8 mouse cellular contexts compared by ENCODE assay signal in genomic region chr16:92465642-92466526, GRCm38 (mm10). TPM values are rescaled to one million over a fixed set of nuclear protein-coding genes. Genes with fewer than 3 reads are reported as not detected.
A peak's percentile ranks its signal among the peaks of the same experiment; 100 is the strongest.
DNase-seq lines count a peak whose midpoint lies in the region; ATAC-seq and TF ChIP-seq lines count a peak whose summit lies in the region.

No protein-coding gene starts in this region.

- peak overlapping the region; percentile 84 for H3K4me2 ChIP-seq in kidney, embryonic 14.5 days (replicated peaks; ENCODE audit: low read depth, low read length)
- H3K4me2 ChIP-seq in limb, embryonic 15.5 days, result peak overlapping the region; percentile 73

- H3K36me3 ChIP-seq in kidney, embryonic 14.5 days (ENCODE audit: control insufficient read depth, insufficient read depth, low read length), result no peaks in the 10 kb centered on the region
- no peaks in the 10 kb centered on the region for H3K36me3 ChIP-seq in limb, embryonic 15.5 days

- H3K27ac ChIP-seq in bone marrow macrophage, adult 2 months (ENCODE audit: insufficient read depth, low read depth, low read length), result no peak overlapping the region
- no peak overlapping the region for H3K27ac ChIP-seq in embryonic fibroblast, embryonic 13.5 days (ENCODE audit: insufficient read depth, low read length)
- H3K27ac ChIP-seq in kidney, embryonic 14.5 days (ENCODE audit: low read depth, low read length), result no peak overlapping the region
- H3K27ac ChIP-seq in limb, embryonic 15.5 days, result peak overlapping the region; percentile 71; the same call in 1 of the 2 replicates

- H3K4me1 ChIP-seq in bone marrow macrophage, adult 2 months (ENCODE audit: control insufficient read depth, insufficient read depth, low read length), result peaks cover 8% of the 10 kb centered on the region
- peaks cover 3% of the 10 kb centered on the region; the same call in 1 of the 2 replicates for H3K4me1 ChIP-seq in embryonic fibroblast, embryonic 13.5 days (ENCODE audit: control insufficient read depth, insufficient read depth, low read length)
- peaks cover 9% of the 10 kb centered on the region for H3K4me1 ChIP-seq in kidney, embryonic 14.5 days (ENCODE audit: control insufficient read depth, insufficient read depth, low read length)
- H3K4me1 ChIP-seq in limb, embryonic 15.5 days, result peaks cover 24% of the 10 kb centered on the region

- no peak for TF ChIP-seq POLR2A in bone marrow macrophage, adult 2 months (IDR thresholded peaks at IDR 0.05; ENCODE audit: borderline replicate concordance, low read depth, low read length)
- peak; percentile 47 for TF ChIP-seq POLR2A in embryonic fibroblast, embryonic 13.5 days (IDR thresholded peaks at IDR 0.05; ENCODE audit: low read depth, low read length)

- TF ChIP-seq CTCF in bone marrow macrophage, adult 2 months (IDR thresholded peaks at IDR 0.05; ENCODE audit: low read depth, low read length), result no peak
- no peak for TF ChIP-seq CTCF in embryonic fibroblast, embryonic 13.5 days (IDR thresholded peaks at IDR 0.05; ENCODE audit: borderline replicate concordance, insufficient read depth, low read length)

- H3K27me3 ChIP-seq in kidney, embryonic 14.5 days (ENCODE audit: control insufficient read depth, insufficient read depth, low read length), result no peaks in the 10 kb centered on the region
- no peaks in the 10 kb centered on the region for H3K27me3 ChIP-seq in limb, embryonic 15.5 days

- H3K9ac ChIP-seq in kidney, embryonic 14.5 days (ENCODE audit: low read depth, low read length), result peak overlapping the region; percentile 81
- H3K9ac ChIP-seq in limb, embryonic 15.5 days, result peak overlapping the region; percentile 78

- H3K4me3 ChIP-seq in bone marrow macrophage, adult 2 months (ENCODE audit: insufficient read depth, low read length), result peak overlapping the region; percentile 80
- peak overlapping the region; percentile 88 for H3K4me3 ChIP-seq in embryonic fibroblast, embryonic 13.5 days (ENCODE audit: insufficient read depth, low read length)
- H3K4me3 ChIP-seq in kidney, embryonic 14.5 days (ENCODE audit: low read length), result peak overlapping the region; percentile 91
- H3K4me3 ChIP-seq in limb, embryonic 15.5 days, result peak overlapping the region; percentile 86

- under 1% methylated on average over 75 of the region's 94 CpGs for WGBS in kidney, embryonic 14.5 days
- under 1% methylated on average over 93 of the region's 94 CpGs for WGBS in limb, embryonic 15.5 days

- peak; percentile 100 for ATAC-seq in kidney, embryonic 14.5 days (ENCODE audit: low FRiP score, low TSS enrichment)
- ATAC-seq in limb, embryonic 15.5 days (ENCODE audit: insufficient number of reproducible peaks, low FRiP score, low TSS enrichment, low read depth), result peak; percentile 99

- DNase-seq in A20 (ENCODE audit: low read depth, low spot score), result peak; percentile 99
- DNase-seq in heart, adult 9 months (ENCODE audit: low spot score in 2 of 2), result peak; percentile 99
- DNase-seq in monocyte, adult 2 months (ENCODE audit: low read depth in 1 of 2, low spot score in 2 of 2), result peak; percentile 93 to 95
- peak; percentile 97 for DNase-seq in spleen, postnatal 36 days (ENCODE audit: low spot score in 2 of 2)

- H3K9me3 ChIP-seq in kidney, embryonic 14.5 days (ENCODE audit: control insufficient read depth, low read length), result no peaks in the 10 kb centered on the region
- no peaks in the 10 kb centered on the region for H3K9me3 ChIP-seq in limb, embryonic 15.5 days

RNA-seq across cellular contexts. Expression of gene Rcan1, which starts 4.8 kb away (rescaled TPM):
- polyA plus RNA-seq in bone marrow macrophage, adult 2 months (2012; ENCODE audit: insufficient read depth, insufficient read length, missing spikeins), result 13.9 and 15.8 TPM in 2 replicates
- polyA plus RNA-seq in embryonic fibroblast, embryonic 13.5 days (2011; ENCODE audit: insufficient read length, low read depth, missing spikeins), result 25.9 and 35.3 TPM in 2 replicates
- 14.7 and 23.0 TPM in 2 replicates for polyA plus RNA-seq in kidney, embryonic 14.5 days (2014; fragmentation: Nextera tagmentation; extraction: Ambion mirVana)
- polyA plus RNA-seq in limb, embryonic 15.5 days (2015; fragmentation: Nextera tagmentation; extraction: Ambion mirVana), result 39.9 and 41.2 TPM in 2 replicates

RNA-seq across cellular contexts. Expression of gene Clic6, which starts 19.7 kb away (rescaled TPM):
- not detected in 2 replicates for polyA plus RNA-seq in bone marrow macrophage, adult 2 months (2012; ENCODE audit: insufficient read depth, insufficient read length, missing spikeins)
- polyA plus RNA-seq in embryonic fibroblast, embryonic 13.5 days (2011; ENCODE audit: insufficient read length, low read depth, missing spikeins), result not detected in 2 replicates
- polyA plus RNA-seq in kidney, embryonic 14.5 days (2014; fragmentation: Nextera tagmentation; extraction: Ambion mirVana), result 2.0 and 3.8 TPM in 2 replicates
- 1.1 and 1.4 TPM in 2 replicates for polyA plus RNA-seq in limb, embryonic 15.5 days (2015; fragmentation: Nextera tagmentation; extraction: Ambion mirVana)
